Mouse (Mus musculus): ENCODE data around the gene Ctxn1. TPM values are rescaled to one million over a fixed set of nuclear protein-coding genes. Genes with fewer than 3 reads are reported as not detected.
A peak's percentile ranks its signal among the peaks of the same experiment; 100 is the strongest.

The Ctxn1 gene
- total and polyA plus RNA-seq, 3 experiments = 0.58 to 5.6 TPM; not detected in 1

GRCm38 (mm10) chr8:4254001-4254400 lies 5.1 kb downstream of the Ctxn1 start:
- peaks cover 0 to 20% of the 10 kb centered on the region in 2 experiments; a peak in 2 of 4 replicates for H3K4me1 ChIP-seq (ENCODE audit: control insufficient read depth in 1 of 2, insufficient read depth in 2 of 2, low read length in 2 of 2)
- peaks cover 1% of the 10 kb centered on the region for H3K79me2 ChIP-seq (ENCODE audit: control insufficient read depth, insufficient read depth, low read length, poor library complexity)
- H3K9ac ChIP-seq (ENCODE audit: control insufficient read depth, low read depth, low read length, poor library complexity, severe bottlenecking) = peak overlapping the region; percentile 95

GRCm38 (mm10) chr8:4252934-4253841 lies 5.9 kb downstream of the Ctxn1 start, which contains the start of gene Snapc2:
TSS of gene Snapc2 (plus strand) at chr8:4253080.
- Histone ChIP-seq H3K79me2 (ENCODE audit: control insufficient read depth, insufficient read depth, low read length, poor library complexity) (peaks cover 1% of the 10 kb centered on the region), H3K27me3 (ENCODE audit: control insufficient read depth in 1 of 2, insufficient read depth in 2 of 2, low read length in 2 of 2) (no peaks in the 10 kb centered on the region), H3K27ac (ENCODE audit: control insufficient read depth, low read depth, low read length) (peak within 1 kb of the TSS; percentile 80), H3K36me3 (ENCODE audit: control insufficient read depth in 1 of 2, insufficient read depth in 2 of 2, low read length in 2 of 2) (peaks cover 0 to 6% of the 10 kb centered on the region in 2 experiments; a peak in 2 of 4 replicates), H3K4me1 (ENCODE audit: control insufficient read depth in 1 of 2, insufficient read depth in 2 of 2, low read length in 2 of 2) (peaks cover 0 to 15% of the 10 kb centered on the region in 2 experiments; a peak in 2 of 4 replicates), H3K9ac (ENCODE audit: control insufficient read depth, low read depth, low read length, poor library complexity, severe bottlenecking) (peak within 1 kb of the TSS; percentile 95), H3K4me3 (ENCODE audit: control insufficient read depth in 1 of 2, insufficient read depth in 1 of 2, low read depth in 2 of 2, low read length in 2 of 2) (peak within 1 kb of the TSS; percentile 73 to 83), H3K9me3 (replicated peaks; ENCODE audit: insufficient read depth, low read length) (no peaks in the 10 kb centered on the region)
- DNase-seq (ENCODE audit: low read depth, low spot score) = peak; percentile 98
- TF ChIP-seq TCF12 (IDR thresholded peaks at IDR 0.05; ENCODE audit: low read depth, low read length) (peak; percentile 17; the same call in 1 of the 2 replicates), ZMIZ1 (IDR thresholded peaks at IDR 0.05; ENCODE audit: low read depth, low read length) (peak; percentile 78), GATA1 (IDR thresholded peaks at IDR 0.05; ENCODE audit: low read depth, low read length) (no peak), POLR2AphosphoS5 (IDR thresholded peaks at IDR 0.05; ENCODE audit: borderline replicate concordance, low read depth, low read length) (no peak), MAX (IDR thresholded peaks at IDR 0.05; ENCODE audit: low read length) (no peak; the same call in 1 of the 2 replicates), HCFC1 (IDR thresholded peaks at IDR 0.05; ENCODE audit: low read depth, low read length) (peak; percentile 91), MAFK (IDR thresholded peaks at IDR 0.05; ENCODE audit: borderline replicate concordance, low read depth, low read length) (no peak), E2F4 (IDR thresholded peaks at IDR 0.05; ENCODE audit: borderline replicate concordance, low read depth, low read length) (no peak), TAL1 (IDR thresholded peaks at IDR 0.05; ENCODE audit: low read length) (no peak), TBP (IDR thresholded peaks at IDR 0.05; ENCODE audit: low read depth, low read length) (0 out of 2 replicates have a peak, but pooled peaks have one; percentile 30), JUND (IDR thresholded peaks at IDR 0.05; ENCODE audit: low read depth, low read length) (no peak), ELF1 (IDR thresholded peaks at IDR 0.05; ENCODE audit: low read depth, low read length) (peak; percentile 94), NELFE (IDR thresholded peaks at IDR 0.05; ENCODE audit: low read depth, low read length) (peak; percentile 72), USF1 (IDR thresholded peaks at IDR 0.05; ENCODE audit: low read depth, low read length) (no peak), MYC (IDR thresholded peaks at IDR 0.05; ENCODE audit: low read depth, low read length) (peak; percentile 42; the same call in 1 of the 2 replicates), KAT2A (conservative IDR thresholded peaks at IDR 0.05; ENCODE audit: low read depth, low read length) (no peak; the same call in 1 of the 2 replicates), NRF1 (IDR thresholded peaks at IDR 0.05; ENCODE audit: insufficient read depth, low read depth, low read length, poor library complexity, severe bottlenecking) (no peak), POLR2A (IDR thresholded peaks at IDR 0.05; ENCODE audit: control insufficient read depth in 1 of 2, insufficient read depth in 1 of 2, low read depth in 1 of 2, low read length in 2 of 2, poor library complexity in 1 of 2) (peak; percentile 57 to 75; a peak in 3 of 4 replicates), MXI1 (IDR thresholded peaks at IDR 0.05; ENCODE audit: low read depth, low read length) (peak; percentile 87), USF2 (IDR thresholded peaks at IDR 0.05; ENCODE audit: borderline replicate concordance in 1 of 2, insufficient read depth in 1 of 2, low read depth in 1 of 2, low read length in 2 of 2) (no peak), ETS1 (IDR thresholded peaks at IDR 0.05; ENCODE audit: low read depth, low read length) (0 out of 2 replicates have a peak, but pooled peaks have one; percentile 33), ZC3H11A (IDR thresholded peaks at IDR 0.05; ENCODE audit: low read depth, low read length) (no peak), RCOR1 (IDR thresholded peaks at IDR 0.05; ENCODE audit: low read depth, low read length) (no peak), ZNF384 (IDR thresholded peaks at IDR 0.05; ENCODE audit: low read depth, low read length) (no peak), SIN3A (IDR thresholded peaks at IDR 0.05; ENCODE audit: low read length) (peak; percentile 97), RAD21 (IDR thresholded peaks at IDR 0.05; ENCODE audit: low read depth, low read length) (no peak), CHD1 (IDR thresholded peaks at IDR 0.05; ENCODE audit: low read depth, low read length) (no peak)

More at GRCm38 (mm10) chr8:4254001-4254400, 5.1 kb downstream of the Ctxn1 start:
- Histone ChIP-seq H3K27me3 (ENCODE audit: control insufficient read depth in 1 of 2, insufficient read depth in 2 of 2, low read length in 2 of 2) (no peaks in the 10 kb centered on the region), H3K9me3 (replicated peaks; ENCODE audit: insufficient read depth, low read length) (no peaks in the 10 kb centered on the region), H3K36me3 (ENCODE audit: control insufficient read depth in 1 of 2, insufficient read depth in 2 of 2, low read length in 2 of 2) (peaks cover 0 to 6% of the 10 kb centered on the region in 2 experiments; a peak in 2 of 4 replicates), H3K27ac (ENCODE audit: control insufficient read depth, low read depth, low read length) (no peak overlapping the region), H3K4me3 (ENCODE audit: control insufficient read depth in 1 of 2, insufficient read depth in 1 of 2, low read depth in 2 of 2, low read length in 2 of 2) (peak overlapping the region; percentile 73 to 83)
- TF ChIP-seq BHLHE40 (IDR thresholded peaks at IDR 0.05; ENCODE audit: borderline replicate concordance, low read depth, low read length) (no peak), SMC3 (IDR thresholded peaks at IDR 0.05; ENCODE audit: low read depth, low read length) (peak; percentile 54), USF1 (IDR thresholded peaks at IDR 0.05; ENCODE audit: low read depth, low read length) (no peak), RAD21 (IDR thresholded peaks at IDR 0.05; ENCODE audit: low read depth, low read length) (peak; percentile 24), CTCF (IDR thresholded peaks at IDR 0.05 in 2 of 3, conservative IDR thresholded peaks at IDR 0.05 in 1 of 3; ENCODE audit: control insufficient read depth in 1 of 3, insufficient read depth in 1 of 3, low read depth in 2 of 3, low read length in 3 of 3, poor library complexity in 1 of 3, severe bottlenecking in 1 of 3) (peak; percentile 8 to 45 (median 35); a peak in 4 of 6 replicates)
- peak; percentile 62 for DNase-seq (ENCODE audit: low read depth, low spot score)

Measured in MEL (cell line).